Mouse (Mus musculus) mesoderm, embryonic 11.5 days (tissue): ENCODE measurements around the gene Rflna.
A peak's percentile ranks its signal among the peaks of the same experiment; 100 is the strongest.

Experiments
- DNase-seq: peaks from one replicate; pipeline ENCODE4 v3.0.0-alpha.2; 2012; ENCODE audit warnings: low read depth, low spot score

The Rflna gene

GRCm38 (mm10) chr5:125052603-125053488 lies 49.8 kb downstream of the Rflna start:
- DNase-seq, result no peak

- DNase-seq, result no peak
These were observed 50.6 kb downstream of the Rflna start for GRCm38 (mm10) chr5:125053661-125054060.

GRCm38 (mm10) chr5:125055901-125056300 lies 52.9 kb downstream of the Rflna start:
- no peak for DNase-seq

- peak; percentile 58 for DNase-seq
These were observed 53.3 kb downstream of the Rflna start for GRCm38 (mm10) chr5:125056331-125056695.

- DNase-seq, result peak; percentile 60
These were observed 53.9 kb downstream of the Rflna start for GRCm38 (mm10) chr5:125056696-125057554.

- DNase-seq, result peak; percentile 45
These were observed 54.7 kb downstream of the Rflna start for GRCm38 (mm10) chr5:125057555-125058266.

GRCm38 (mm10) chr5:125058267-125058668 lies 55.2 kb downstream of the Rflna start:
- DNase-seq, result no peak
